Mouse (Mus musculus) gastrocnemius, postnatal 14 days (tissue): ENCODE data around the gene Bean1. TPM values are rescaled to one million over a fixed set of nuclear protein-coding genes. Genes with fewer than 3 reads are reported as not detected.

Experiments used
- total RNA-seq, 2 experiments: library from RNA; stranded (reverse); gene quantifications; 2 replicates each; pipeline ENCODE4 v1.2.3; 2021

Gene Bean1
- total RNA-seq, 2 experiments from 2014 or later, result 0.53 to 0.90 TPM

Other genes with a start within 250 kb of the Bean1 start
- gene Cdh5, start 68.8 kb upstream of the Bean1 start, total RNA-seq, result 100 to 1,000 TPM; 134 to 136 TPM
- gene Tk2, start 78.1 kb downstream of the Bean1 start, total RNA-seq, result 1 to 10 TPM; 3.7 to 4.7 TPM
- gene Cklf, start 80.4 kb downstream of the Bean1 start, total RNA-seq, result 1 to 10 TPM; 3.5 to 5.0 TPM
- gene Cmtm2a, start 122.7 kb downstream of the Bean1 start, total RNA-seq, result not detected
- not detected for gene Gm45711, start 139.6 kb downstream of the Bean1 start, total RNA-seq
- not detected for gene Cmtm1, start 139.7 kb downstream of the Bean1 start, total RNA-seq
- not detected for gene Gm11020, start 151.1 kb downstream of the Bean1 start, total RNA-seq
- gene Cmtm2b, start 151.8 kb downstream of the Bean1 start, total RNA-seq, result not detected
- 10 to 100 TPM; 15.2 to 21.7 TPM for gene Cmtm3, start 169.0 kb downstream of the Bean1 start, total RNA-seq
- gene Cmtm4, start 225.4 kb downstream of the Bean1 start, total RNA-seq, result 1 to 10 TPM; 4.7 to 4.8 TPM